Mouse (Mus musculus): ENCODE measurements around the gene Wnt11.

Gene Wnt11

DNA sequence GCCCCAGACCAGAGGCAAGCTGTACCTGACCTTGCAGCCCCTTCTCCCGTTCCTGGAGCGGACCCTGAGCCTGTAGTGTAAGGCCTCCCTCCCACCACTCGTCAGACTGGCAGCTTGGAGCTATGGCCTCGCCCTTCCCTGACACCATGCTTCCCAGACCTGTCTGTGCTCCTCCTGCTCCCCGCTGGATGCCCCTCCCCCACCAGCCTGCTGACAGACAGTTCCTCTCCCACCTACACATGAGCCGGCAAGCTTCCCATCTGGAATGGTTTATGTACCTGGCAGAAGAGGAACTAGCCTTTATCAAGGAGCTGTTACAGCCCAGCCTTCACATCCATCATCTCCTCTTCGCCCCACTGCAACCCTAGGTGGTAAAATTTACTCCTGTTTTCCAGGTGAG, 6.0 kb upstream of the Wnt11 start:
- no peak for DNase-seq (ENCODE audit: low spot score in 2 of 2)

DNA sequence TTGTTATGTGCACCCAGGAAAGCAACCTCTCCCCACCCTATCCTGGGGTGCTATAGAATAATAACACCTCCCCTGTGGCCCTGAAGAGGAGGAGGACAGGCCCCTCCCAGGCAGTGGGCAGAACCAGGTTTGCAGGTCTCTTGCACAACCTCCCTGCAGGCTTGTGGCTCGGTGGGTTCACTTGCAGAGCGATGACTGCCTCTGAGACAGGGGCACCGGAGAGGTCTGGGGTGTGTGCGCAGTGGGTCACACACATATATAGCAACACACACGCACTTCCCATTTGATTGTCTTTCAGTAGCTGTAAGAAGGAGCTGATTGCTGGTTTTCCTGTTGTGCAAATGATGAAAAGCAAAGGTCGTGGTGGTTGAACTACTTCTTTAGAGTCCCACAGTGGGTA, 3.6 kb upstream of the Wnt11 start:
- no peak for DNase-seq (ENCODE audit: low spot score in 2 of 2)

DNA sequence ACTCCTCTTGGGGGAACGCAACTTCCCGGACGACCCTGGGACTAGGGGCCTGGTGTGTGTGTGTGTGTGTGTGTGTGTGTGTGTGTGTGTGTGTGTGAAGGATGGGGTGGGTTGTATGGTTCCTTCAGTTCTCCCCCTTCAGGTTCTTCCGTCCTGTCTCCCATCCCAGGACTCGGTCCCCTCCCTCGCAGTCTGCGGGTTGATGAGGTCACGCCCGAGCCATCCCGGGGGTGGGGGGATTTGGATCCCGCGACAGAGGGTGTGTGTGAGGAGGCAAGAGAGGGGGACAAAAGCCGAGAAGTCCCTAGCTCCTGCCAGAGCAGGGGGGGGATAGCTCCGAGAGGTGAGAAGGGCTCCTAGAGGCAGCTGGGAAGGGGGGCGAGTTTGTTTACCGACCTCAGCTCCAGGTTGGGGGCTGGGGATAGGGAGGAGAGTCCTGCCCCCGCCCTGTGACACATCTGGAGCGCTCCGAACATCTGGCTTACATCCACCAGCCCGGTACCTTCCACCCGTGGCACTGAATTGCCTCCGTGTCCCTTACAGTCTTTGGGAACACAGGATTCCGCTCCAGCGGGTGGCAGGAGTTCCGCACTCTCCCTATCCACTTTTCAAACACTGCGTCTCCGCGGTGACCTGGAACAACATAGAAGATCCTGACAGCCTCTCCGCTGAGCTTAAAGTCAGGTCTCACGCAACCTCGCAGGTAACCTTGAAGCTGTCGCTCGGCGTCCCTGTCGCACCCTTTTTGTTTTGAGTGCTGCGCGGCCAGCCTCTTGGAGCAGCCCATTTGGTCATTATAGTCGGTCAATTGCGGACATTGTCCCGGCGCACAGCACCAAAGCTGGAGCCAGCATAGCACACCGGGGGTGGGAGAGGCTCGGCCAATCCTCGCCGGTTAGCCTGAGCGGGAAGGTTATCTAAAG, 868 bp downstream of the Wnt11 start:
- no peak for DNase-seq (ENCODE audit: low spot score in 2 of 2)

DNA sequence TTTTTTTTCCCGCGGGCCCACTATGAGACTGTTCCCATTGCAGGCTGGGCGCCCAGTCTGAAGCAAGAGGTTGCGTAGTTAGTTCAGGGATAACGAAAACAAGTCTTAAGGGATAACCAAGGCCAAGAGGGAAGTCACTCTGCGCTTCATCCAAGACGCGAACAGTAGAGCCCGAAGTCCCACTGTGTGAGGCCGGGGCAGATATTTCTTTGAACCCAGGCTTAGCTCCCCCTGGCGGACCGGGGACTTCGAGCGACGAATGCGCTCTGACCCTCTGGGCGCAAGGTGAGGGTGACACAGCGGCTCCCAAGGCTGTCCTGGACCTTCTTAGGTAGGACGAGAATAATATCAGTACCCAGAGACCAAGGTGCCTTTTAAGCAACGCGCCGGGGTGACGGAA, 1.7 kb downstream of the Wnt11 start:
- DNase-seq (ENCODE audit: low spot score in 2 of 2) = peak; percentile 26 to 80

DNA sequence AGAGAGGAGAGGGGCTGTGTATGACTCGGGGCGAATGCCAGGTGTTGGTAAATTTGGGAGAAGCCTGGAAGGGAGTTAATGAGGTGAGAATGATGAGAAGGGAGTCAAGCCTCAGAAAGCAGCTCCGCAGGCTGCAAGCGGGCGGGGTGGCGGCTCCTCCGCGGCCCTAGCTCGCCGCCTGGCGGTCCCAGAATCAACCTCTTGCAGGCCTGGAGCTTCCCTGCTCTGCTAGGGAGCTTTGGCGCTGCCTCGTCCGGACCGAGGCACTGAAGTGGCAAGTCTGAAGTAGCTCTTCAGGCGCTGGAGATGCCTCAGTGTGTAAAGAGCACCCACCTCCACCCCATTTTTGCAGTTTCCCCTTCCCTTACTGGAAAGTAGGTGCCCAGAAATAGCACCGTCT, 3.0 kb downstream of the Wnt11 start:
- DNase-seq (ENCODE audit: low spot score in 2 of 2) = peak; percentile 40 to 64

DNA sequence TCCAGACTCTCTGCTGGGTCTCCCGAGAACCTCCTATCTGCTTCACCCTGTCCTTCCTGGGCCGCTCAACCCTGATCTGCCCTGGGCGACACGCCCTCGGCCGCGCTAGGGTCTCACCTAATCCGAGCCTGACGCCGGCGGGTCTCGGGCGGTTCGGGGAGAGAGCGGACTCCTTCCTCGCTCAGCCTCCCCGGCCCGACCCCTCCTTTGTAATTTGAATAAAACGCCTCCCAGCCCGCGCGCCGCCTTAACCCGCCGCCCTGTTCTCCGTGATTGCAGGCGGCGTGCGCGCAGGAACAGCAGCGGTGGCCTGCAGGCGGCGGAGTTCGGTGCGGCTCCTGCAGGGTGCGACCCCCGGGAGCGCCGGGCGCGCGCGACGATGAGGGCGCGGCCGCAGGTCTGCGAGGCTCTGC, 3.8 kb downstream of the Wnt11 start:
- peak in 1 of 2 experiments; percentile 61 for DNase-seq (ENCODE audit: low spot score in 2 of 2)

DNA sequence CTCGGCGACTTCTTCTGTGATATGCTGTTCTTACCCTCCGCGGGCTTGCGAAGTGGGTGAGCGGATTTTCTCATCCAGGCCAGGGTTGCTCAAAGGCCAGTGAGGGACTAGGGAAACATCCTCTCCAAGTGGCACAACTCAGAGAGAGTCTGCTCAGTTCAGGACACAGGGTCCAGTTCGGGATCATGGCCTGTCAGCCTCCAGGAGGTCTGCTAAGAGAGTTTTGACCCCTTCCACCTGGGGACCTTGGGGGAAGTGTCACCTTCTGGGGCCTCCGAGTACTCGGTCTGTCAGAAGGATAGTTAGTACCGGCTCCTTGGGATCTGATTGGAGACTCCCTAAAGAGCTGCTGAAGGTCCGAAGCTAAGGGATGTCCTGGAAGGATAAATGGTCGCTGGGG, 4.4 kb downstream of the Wnt11 start:
- no peak for DNase-seq (ENCODE audit: low spot score in 2 of 2)

DNA sequence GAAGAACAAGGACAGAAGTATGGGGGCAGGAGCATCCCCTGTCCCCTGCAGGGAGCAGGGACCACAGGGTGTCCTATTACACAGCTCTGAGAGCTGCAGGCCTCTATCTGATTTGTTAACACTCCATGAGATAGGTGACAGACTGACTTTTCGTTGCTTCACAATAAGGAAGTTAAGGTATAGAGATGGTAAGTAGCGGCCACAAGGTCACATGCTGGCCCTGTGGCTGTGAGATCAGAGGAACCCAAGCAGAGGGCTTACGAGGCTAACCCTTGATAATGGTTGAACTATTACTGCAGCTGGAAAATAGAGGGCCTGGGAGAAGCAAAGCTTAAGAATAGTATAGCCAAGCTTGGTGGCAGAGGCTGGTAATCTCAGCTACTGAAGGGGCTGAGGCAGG, 5.9 kb downstream of the Wnt11 start:
- no peak for DNase-seq (ENCODE audit: low spot score in 2 of 2)

DNA sequence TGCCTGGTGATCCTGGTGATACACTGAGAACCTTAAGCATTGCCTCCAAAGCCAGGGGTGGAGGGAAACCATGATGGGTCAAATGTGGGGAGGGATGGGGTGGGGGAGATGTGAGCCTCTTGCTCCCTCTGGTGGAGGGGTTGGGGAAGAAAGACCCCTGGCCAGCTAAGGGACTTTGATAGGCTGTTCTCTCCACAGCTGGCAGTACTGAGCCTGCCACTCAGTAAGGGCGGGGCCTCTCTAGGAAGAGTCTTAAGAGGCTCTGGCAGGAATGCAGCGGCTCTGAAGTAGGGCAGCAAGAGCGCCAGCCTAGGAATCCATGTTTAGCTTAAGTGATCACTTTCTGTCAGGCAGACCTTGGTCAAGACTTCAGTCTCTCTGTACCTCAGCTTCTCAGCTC, 6.9 kb downstream of the Wnt11 start:
- DNase-seq (ENCODE audit: low spot score in 2 of 2) = no peak

DNA sequence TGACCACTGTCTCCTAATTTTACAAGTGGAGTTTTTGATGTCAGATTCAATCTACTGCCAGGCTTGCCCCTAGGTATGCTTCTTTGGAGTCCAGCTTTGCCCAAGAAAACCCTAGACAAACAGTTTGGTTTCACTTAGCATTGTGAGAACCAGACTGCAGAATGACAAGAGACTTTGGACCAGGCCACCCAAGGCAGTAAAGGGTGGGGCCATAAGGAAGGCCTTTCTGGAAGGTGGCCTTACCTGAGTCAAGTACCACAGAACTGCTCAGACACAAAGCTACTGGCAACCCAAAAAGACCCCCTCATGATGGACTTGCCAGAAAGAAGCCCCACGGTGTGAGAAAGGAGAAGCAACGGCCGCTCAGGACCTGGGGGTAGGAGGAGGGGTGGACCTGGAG, 8.1 kb downstream of the Wnt11 start:
- no peak for DNase-seq (ENCODE audit: low spot score in 2 of 2)

DNA sequence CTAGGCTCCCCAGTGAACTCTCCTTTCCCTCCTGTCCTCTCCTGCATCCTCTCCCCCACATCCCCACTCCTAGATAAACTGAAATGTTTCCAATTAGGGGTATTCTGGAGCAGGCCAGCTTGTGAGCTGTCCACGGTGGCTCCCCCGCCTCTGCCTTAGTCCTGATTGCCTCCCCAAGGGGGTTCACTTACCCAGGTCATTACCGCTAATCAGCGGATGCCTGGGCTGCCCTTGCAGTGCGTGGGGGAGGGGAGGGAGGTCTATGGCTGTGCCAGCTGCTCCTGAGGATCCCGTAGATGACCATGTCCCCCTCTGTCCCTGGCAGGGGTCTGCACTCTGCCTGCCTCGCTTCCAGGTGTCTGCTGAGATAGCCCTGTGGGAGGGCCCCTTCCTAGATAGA, 8.7 kb downstream of the Wnt11 start:
- DNase-seq (ENCODE audit: low spot score in 2 of 2) = no peak

DNA sequence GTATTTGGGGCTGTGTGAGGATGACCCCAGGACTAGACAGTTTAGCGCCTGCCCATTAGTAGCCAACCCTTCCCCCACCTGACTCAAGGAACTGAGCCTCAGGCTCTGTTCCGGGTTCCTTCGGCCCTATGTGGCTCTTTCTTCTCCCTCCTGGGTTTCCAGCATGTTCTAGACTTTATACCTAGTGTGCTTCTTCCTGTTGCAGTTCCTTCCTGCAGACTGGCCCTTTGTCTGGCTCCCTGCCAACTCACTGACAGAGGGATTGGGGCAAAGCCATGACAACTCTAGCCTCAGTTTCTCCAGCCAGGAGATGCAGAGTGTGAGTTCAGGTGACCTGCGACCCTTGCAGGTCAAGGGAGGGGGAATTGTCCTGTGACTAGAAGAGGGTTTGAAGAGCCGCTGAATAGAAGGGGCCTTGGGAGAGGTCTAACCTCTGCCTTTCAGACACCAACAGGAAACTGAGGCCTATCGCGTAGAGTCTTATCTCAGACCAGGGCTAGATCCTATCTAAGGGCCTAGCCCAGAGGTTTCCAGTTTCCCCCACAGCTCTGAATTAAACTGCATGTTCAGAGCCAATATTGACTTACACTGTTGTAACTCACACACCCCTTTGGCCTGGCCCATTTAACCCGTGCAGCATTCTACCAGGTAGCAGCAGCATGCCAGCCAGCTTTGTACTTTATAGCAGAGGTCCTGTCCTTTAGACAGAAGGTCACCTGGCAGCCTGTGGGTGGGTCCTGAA, 14.2 kb downstream of the Wnt11 start:
- DNase-seq (ENCODE audit: low spot score in 2 of 2) = no peak

DNA sequence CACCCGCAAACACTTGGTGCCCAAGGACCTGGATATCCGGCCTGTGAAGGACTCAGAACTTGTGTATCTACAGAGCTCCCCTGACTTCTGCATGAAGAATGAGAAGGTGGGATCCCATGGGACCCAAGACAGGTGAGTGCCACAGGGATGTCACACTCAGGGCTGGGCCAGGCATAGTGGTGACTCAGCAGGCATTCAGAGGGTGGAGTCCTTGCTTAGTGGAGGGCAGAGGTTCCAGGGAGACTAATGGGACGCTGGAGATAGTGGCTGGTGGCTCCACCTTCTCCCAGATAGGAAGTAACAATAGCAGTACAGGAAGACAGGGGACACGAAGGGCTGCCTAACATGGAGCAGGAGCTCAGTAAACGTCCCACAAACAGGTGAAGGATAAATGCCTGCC, 15.5 kb downstream of the Wnt11 start:
- no peak for DNase-seq (ENCODE audit: low spot score in 2 of 2)

DNA sequence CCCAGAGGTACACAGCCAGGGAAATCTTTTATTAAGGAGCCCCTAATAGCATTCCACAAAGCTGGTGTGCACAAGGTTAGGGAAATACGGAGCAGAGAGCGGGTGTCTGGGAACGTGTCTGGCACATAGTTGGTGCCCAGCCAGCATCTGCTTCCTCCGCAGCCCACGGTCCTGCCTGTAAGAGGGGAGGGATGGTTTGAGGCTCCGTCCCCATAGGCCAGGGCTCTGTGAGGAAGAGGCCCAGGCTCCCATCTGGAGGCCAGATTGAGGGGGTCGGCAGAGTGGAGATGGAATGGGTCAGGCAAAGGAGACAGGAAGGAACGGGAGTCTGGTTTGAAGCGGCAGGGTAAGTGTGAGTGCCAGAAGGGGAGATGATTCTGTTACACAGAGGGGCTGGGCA, 16.3 kb downstream of the Wnt11 start:
- DNase-seq (ENCODE audit: low spot score in 2 of 2) = no peak

DNA sequence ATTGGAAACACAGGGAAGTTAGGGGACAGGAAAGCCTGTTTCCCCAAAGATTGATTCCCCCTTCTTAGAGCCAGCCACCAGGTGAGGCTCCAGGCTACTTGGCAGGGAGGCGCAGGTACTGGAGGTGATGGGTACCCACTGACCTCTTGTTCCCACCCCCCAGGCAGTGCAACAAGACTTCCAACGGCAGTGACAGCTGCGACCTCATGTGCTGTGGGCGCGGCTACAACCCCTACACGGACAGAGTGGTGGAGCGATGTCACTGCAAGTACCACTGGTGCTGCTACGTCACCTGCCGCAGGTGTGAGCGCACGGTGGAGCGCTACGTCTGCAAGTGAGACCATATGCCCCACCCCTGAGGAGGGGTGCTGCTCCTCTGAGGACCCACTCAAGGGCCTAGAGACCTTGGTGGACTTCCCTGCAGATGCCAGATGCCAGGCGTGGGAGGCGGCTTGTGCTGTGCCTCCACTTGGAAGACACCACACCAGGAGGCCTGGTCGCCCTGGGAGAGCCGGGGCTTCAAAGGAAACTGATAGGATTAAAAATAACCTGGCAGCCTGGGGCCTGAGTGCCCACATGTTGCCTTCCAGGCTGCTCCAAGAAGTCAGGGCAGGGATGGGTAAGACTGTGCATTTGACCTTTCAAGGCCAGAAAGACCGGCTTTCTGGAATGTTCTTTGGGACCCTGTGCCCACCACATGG, 18.2 kb downstream of the Wnt11 start:
- DNase-seq (ENCODE audit: low spot score in 2 of 2) = no peak

DNA sequence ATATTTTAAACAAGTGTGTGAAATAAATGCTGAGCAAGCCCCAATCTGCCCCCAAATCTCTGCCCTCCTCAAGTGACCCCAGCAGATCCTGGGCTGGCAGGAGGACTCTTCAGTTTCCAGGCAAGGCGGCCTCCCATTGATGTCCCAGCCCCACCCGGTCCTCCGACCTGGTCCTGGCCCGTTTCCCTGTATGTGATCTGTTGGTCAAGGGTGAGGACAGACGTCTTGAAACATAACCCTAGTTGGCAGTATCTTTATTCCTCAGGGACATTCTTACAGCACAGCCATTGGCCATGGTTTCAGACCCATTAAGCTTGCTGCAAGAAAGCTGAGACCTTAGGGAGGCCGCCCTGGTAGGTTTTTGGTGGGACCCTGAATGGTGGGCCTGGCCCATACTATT, 18.9 kb downstream of the Wnt11 start:
- DNase-seq (ENCODE audit: low spot score in 2 of 2) = no peak

DNA sequence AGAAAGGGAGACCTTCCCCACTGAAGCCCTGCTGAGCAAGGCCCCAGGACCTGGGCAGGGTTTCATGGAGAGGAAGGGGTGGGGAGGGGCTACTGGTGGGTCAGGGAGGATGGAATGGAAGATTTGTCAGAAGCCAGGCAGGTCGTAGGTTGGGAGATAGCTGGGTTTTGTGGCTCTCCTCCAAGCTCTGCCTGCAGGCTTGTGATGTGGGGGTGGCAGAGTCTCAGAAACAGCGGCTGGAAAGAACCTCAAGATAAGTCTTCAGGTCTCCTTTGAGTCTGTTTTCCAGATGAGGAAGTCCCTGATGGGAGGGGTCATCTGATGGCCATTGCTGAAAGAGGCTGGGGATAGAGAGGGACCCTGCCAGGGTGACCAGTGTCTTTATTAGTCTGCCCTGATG, 20.5 kb downstream of the Wnt11 start:
- DNase-seq (ENCODE audit: low spot score in 2 of 2) = no peak

DNA sequence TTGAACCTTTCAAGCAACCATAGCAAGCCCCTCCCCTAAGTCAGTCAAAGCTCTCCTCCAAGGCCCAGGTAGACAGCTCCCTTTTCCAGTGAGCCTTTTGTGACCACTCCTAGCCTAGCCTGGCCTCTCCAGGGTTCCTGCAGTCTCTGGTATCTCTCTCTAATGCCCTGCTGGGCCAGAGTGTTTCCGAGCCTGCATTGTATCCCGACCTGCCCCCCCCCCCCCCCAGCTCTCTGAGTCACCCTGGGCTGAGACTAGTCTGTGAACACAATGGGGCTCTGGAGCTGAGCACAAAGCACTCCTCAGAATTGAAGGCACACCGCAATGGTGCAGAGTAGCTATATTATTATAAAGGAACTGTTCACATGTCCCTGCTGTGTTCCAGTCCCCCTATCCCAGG, 21.2 kb downstream of the Wnt11 start:
- no peak for DNase-seq (ENCODE audit: low spot score in 2 of 2)

DNA sequence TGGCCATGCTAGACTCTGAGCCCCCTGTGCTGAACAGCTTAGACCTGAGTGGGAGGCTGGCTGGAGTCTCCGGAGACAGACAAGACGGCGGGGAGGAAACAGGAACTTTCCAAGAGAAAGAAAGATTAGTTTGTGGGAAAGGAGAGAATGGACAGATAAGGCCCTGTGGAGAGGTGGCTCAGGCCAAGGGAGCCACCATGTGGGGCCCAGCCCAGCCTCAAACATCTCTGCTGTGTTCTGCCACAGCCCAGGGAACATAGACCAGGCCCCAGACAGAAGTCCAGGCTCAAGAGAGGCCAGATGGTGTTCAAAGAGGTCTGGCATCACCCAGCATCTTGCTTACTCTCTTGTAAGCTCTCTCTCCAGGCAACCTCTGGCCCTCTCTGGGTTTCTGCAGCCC, 22.2 kb downstream of the Wnt11 start:
- DNase-seq (ENCODE audit: low spot score in 2 of 2) = no peak

DNA sequence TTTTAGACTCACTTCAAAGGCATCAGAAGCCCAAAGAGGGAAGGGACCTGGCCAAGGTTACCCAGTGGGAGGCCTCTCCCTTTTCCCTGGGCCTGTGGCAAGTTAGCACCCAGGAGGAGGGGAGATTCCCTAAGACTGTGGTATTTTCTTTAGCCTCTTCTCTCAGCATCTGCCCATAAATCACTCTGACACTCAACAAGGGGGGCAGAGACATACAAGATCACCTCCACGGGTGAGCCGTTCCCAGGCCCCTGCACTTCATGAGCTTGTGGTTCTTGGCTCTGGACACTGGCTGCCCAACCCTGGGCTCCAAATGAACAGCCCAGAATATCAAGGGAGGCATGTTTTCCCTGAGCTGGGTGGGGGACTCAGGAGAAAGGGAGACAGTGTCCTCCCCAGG, 26.1 kb downstream of the Wnt11 start:
- DNase-seq (ENCODE audit: low spot score in 2 of 2) = no peak

DNA sequence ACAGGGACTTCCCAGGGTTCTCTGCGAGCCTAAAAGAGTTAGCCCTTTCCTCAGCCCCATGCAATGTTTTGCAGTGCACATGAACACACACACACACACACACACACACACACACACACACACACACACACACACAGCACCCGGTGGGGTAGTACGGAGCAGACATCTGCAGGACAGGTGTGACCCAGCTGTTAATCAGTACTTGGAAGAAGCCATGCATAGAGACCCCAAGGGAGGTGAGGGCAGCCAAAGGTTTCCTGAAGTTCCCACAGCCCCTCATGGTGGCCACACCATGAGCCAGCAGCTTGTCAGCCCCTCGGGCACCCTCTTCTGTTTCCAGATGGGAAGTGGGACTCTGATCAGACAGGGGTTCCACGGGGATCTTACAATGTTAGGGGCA, 28.1 kb downstream of the Wnt11 start:
- DNase-seq (ENCODE audit: low spot score in 2 of 2) = no peak

DNA sequence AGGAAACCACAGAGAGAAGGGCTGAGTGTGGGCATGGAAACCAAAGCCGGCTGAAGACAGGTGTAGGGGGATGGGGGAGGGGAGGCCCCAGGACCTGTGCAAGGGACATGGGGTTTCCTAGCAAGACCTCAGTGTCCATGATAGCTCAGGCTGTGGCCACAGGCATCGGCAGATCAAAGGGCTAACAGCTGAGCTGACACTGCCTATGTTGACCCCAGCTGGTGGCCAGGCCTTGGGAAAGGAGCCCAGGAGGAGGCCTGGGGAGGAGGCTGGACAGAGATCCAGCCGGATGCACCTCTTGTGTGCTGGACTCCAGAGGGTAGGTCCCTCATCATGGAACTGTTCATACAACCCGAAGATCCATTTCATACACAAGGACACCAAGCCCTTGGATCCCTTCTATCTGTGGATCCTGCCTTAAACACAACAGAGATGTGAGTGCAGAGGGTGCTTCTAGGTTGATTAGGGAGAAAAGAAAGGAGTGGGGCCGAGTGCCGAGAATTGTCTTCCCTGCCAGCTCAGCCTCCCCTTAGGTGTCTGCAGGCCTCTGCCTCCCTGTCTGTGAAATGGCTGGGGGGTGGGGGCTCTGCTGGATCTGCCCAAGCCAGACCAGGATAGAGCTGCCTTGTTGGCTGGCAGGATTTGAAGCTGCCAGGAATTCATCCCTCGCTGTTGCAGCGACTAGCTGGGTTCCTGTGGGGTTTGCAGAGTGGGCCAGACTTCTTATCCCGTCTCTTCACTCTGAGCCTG, 29.2 kb downstream of the Wnt11 start:
- no peak for DNase-seq (ENCODE audit: low spot score in 2 of 2)
